Mouse (Mus musculus) right cerebral cortex, adult 18-20 months (tissue): ENCODE data around the gene Atp1a2.
A peak's percentile ranks its signal among the peaks of the same experiment; 100 is the strongest.

Source experiments
- DNase-seq: peaks from one replicate; pipeline ENCODE4 v3.0.0; 2022; ENCODE audit warnings: mixed read lengths

The Atp1a2 gene

GRCm38 (mm10) chr1:172297611-172298537 lies at the start of gene Atp1a2:
Gene Atp1a2, minus strand, starts transcription at chr1:172298064.
- DNase-seq: peak; percentile 73

GRCm38 (mm10) chr1:172347382-172347781 lies 49.5 kb upstream of the Atp1a2 start:
- no peak for DNase-seq

DNA sequence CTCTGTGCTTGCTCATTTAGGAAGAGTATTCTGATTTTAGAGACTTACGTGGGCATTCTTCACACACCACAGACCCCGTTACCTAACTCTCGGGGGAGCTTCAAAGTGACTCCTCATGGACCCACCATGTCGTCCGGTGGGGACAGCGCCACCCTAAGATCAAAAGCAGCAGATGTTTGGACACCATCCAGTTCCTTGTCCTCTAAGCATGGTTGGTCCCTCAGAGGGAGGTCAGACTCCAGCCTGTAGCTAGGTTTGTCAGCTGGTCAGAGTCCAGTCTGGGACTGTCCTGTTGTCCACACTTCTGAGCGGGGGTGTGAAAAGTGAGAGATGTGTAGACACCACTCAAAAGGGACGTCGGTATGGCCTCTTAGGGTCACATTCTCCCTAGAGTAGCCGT lies 48.8 kb upstream of the Atp1a2 start:
- DNase-seq: no peak

- DNase-seq: no peak
Measured at GRCm38 (mm10) chr1:172344820-172345219, 47.0 kb upstream of the Atp1a2 start.

- DNase-seq: no peak
Measured at GRCm38 (mm10) chr1:172343914-172344313, 46.0 kb upstream of the Atp1a2 start.

GRCm38 (mm10) chr1:172342729-172343128 lies 44.9 kb upstream of the Atp1a2 start:
- DNase-seq: peak; percentile 75

DNA sequence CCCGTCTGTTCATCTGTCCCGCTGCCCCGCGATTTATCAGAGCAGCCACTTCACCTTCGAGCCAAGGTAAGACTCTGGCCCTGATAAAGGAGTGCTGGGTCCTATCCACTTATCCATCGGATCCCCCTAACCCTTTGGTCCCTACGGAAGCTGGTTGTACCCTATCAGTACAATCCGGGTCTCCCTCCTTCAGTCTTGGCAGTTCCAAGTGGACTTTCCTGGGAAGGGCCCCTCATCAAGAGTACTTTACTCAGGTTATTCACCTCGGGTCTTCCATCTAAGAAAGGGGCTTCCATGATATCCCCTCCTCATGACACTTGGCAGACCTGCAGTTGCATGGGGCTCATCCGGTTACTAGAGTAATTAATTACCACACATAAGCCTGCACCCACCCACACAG lies 43.5 kb upstream of the Atp1a2 start:
- no peak for DNase-seq

- peak; percentile 87 for DNase-seq
Measured at GRCm38 (mm10) chr1:172340729-172341321, 43.0 kb upstream of the Atp1a2 start, which contains the start of gene Kcnj10. Gene Kcnj10, plus strand, starts transcription at chr1:172341210.

DNA sequence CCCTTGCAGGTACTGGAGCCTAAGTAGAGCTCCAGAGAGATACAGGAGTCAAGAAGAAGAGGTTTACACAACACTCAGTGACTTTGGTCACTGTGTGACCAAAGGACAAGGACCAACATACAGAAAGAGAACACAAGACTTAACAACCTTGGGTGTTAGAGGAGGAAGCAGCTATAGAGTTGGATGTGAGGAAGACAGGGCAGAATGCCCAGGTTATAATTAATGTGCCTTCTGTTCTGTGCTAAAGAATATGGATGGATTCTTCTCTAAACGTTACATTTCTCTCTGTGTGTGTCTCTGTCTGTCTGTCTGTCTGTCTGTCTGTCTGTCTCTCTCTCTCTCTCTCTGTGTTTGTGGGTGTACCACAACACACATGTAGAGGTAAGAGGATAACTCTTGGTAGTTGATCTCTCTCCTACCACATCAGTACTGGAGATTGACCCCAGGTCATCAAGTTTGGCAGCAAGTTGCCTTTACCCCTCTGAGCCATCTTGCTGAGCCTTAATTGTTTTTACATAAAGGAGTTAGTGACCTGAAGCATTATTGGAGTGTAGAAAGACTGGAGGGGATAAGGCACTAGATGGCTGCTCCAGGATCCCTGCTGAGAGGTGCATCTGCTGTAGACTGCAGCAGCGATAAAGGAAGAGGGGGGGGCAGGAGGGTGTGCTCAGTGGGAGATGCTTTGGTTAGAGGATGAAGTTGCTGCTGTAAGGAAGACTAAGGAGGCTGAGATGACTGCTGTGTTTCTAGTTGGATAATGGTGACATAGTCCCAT lies 39.7 kb upstream of the Atp1a2 start:
- DNase-seq: no peak

DNA sequence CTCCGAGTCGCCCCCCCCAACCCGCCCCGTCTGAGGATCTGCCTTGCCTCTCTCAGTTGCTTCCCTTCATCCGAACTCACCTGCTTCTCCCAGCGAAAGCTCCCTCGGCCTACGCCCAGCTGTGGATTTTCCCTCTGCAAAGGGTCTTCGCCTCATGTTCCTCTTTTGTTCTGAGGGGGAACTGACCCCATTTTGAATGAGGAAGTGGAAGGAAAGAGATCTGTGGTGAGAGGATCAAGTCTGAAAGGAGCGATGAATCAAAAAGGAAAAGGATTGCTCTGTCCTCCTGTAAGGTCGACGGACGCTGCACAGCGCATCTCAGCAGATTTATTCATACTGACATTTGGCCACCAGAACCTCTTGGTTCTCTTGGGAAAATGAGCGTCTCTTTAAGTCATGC lies 37.9 kb upstream of the Atp1a2 start:
- DNase-seq: no peak

GRCm38 (mm10) chr1:172333512-172333911 lies 35.6 kb upstream of the Atp1a2 start:
- no peak for DNase-seq

DNA sequence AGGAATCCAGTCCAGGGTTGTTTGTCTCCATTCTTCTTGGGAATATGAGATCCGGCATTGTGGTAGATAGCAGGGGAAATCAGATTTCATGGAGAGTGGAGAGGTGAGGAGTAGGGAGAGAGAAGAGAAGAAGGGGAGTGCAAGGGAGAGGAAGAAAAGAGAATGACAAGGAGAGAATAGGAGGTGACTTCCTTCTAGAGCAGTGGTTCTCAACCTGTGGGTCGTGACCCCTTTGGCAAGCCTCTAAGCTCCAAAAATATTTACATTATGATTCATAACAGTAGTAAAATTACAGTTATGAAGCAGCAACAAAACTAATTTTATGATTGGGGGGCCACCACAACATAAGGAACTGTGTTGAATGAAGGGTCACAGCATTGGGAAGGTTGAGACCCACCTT lies 35.1 kb upstream of the Atp1a2 start:
- DNase-seq: no peak

GRCm38 (mm10) chr1:172331422-172331947 lies 33.6 kb upstream of the Atp1a2 start:
- no peak for DNase-seq

- DNase-seq: no peak
Measured at GRCm38 (mm10) chr1:172329616-172330015, 31.8 kb upstream of the Atp1a2 start.

DNA sequence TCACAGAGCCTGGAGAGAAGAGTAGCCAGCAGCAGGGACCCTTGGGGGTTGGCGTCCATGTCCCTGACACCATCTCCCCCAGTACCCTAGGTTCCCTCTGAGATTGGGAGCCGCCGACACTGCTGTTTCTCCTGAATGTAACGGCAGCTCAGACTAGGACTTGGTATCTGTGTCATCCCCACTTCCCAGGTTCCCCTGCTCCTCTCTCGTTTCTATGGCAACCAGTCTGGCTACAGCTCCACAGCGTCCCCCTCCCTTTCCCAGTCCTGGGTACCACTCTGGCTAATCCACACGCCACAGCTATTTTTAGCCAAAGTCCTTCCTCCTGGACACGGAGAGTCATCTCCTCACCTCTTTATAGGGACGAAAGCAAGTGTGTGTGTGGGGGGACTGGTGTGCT lies 31.3 kb upstream of the Atp1a2 start, which contains the start of gene Kcnj9:
Gene Kcnj9 (minus strand): TSS at position 188 of the 400 bp plus-strand sequence.
- peak; percentile 93 for DNase-seq

- no peak for DNase-seq
Measured at GRCm38 (mm10) chr1:172328461-172328860, 30.6 kb upstream of the Atp1a2 start.

DNA sequence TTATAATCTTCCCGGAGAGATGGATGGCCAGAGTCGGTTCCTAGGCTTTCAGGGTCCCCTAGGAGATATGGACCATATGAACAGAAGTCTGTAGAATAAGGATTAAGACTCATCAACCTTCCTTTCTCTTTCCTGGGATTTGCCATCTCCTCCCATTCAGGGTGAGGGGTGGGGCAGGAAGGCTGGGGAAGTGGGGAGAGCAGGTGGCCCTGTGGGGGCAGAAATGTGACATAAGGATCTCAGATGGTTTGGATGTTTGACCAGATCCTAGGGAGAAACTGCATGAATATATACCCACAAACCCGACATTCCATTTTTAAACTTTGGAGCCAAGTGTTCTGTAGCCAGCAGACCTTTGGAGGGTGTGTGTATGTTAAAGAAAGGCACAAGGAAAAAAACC lies 30.2 kb upstream of the Atp1a2 start:
- no peak for DNase-seq

- no peak for DNase-seq
Measured at GRCm38 (mm10) chr1:172327206-172328001, 29.5 kb upstream of the Atp1a2 start.

GRCm38 (mm10) chr1:172326684-172327083 lies 28.8 kb upstream of the Atp1a2 start:
- no peak for DNase-seq

DNA sequence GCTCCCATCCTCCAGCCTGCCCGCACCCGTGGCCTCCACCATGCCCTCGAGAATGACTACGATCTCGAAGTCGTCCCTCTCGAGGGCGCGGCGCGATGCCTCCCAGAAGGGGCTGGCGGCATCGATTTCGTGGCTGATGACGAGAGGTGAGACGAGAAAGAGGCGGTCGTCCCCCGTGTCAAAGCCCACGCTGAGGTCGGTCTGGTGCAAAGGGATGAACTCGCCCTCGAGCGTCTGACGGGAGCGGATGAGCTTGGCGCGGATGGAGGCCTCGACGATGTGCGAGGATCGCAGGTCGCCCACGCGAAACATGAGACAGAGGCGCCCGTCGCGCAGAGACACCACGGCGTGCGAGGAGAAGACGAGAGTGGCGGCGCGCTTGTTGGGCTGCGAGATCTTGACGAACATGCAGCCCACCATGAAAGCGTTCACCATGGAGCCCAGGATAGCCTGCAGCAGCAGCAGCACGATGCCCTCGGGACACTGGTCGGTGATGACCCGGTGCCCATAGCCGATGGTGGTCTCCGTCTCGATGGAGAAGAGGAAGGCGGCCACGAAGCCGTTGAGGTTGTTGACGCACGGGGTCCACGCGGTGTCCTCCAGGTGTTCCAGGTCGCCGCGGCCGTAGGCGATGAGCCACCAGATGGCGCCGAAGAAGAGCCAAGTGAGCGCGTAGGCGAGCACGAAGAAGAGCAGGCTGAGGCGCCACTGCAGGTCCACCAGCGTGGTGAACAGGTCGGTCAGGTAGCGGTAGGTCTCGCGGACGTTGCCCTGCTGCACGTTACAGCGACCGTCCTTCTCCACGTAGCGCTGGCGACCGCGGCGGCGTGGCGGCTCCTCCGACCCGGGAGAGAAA lies 28.0 kb upstream of the Atp1a2 start:
- DNase-seq: peak; percentile 76

- DNase-seq: peak; percentile 87
Measured at GRCm38 (mm10) chr1:172324725-172325124, 26.9 kb upstream of the Atp1a2 start.
